Mouse (Mus musculus) testis, adult 2 months (tissue): ENCODE measurements around the gene Il4i1. TPM values are rescaled to one million over a fixed set of nuclear protein-coding genes. Genes with fewer than 3 reads are reported as not detected.

Experiments used
- H3K27ac ChIP-seq: fragments of 200-500 bp; 2 replicates; pipeline ENCODE4 v1.5.1; 2012; ENCODE audit warnings: low read depth, low read length; ENCODE audit not compliant: control insufficient read depth, insufficient read depth
- H3K27me3 ChIP-seq: fragments of 200-500 bp; 2 replicates; pipeline ENCODE4 v1.6.1; 2012; ENCODE audit warnings: mild to moderate bottlenecking, low read length, moderate library complexity; ENCODE audit not compliant: control insufficient read depth, insufficient read depth
- H3K36me3 ChIP-seq: fragments of 200-500 bp; 2 replicates; pipeline ENCODE4 v1.6.1; 2012; ENCODE audit warnings: mild to moderate bottlenecking, low read length; ENCODE audit not compliant: control insufficient read depth, insufficient read depth
- H3K4me1 ChIP-seq: fragments of 200-500 bp; 2 replicates; pipeline ENCODE4 v1.6.1; 2012; ENCODE audit warnings: low read length; ENCODE audit not compliant: control insufficient read depth, insufficient read depth
- H3K4me3 ChIP-seq: fragments of 200-500 bp; 2 replicates; pipeline ENCODE4 v1.5.1; 2012; ENCODE audit warnings: low read depth, mild to moderate bottlenecking, low read length, moderate library complexity, mixed read lengths; ENCODE audit not compliant: control insufficient read depth
- CTCF ChIP-seq: fragments of 200-500 bp; IDR thresholded peaks from 2 replicates; pipeline ENCODE4 v1.5.1; 2012; ENCODE audit warnings: low read depth, mild to moderate bottlenecking, inconsistent platforms, low read length, moderate library complexity; ENCODE audit not compliant: control insufficient read depth, insufficient read depth, insufficient replicate concordance
- POLR2A ChIP-seq: fragments of 200-500 bp; IDR thresholded peaks from 2 replicates; pipeline ENCODE4 v1.6.1; 2012; ENCODE audit warnings: low read depth, mild to moderate bottlenecking, inconsistent platforms, low read length, moderate library complexity; ENCODE audit not compliant: control insufficient read depth
- polyA plus RNA-seq: library from polyadenylated mRNA; depleted of rRNA; stranded (reverse); fragments of >200 nt; gene quantifications from 2 replicates; pipeline ENCODE4 v1.2.3, GENCODE M21; 2012; rRNA removed

Gene Il4i1
- 97.2 and 97.6 TPM in 2 replicates for polyA plus RNA-seq

DNA sequence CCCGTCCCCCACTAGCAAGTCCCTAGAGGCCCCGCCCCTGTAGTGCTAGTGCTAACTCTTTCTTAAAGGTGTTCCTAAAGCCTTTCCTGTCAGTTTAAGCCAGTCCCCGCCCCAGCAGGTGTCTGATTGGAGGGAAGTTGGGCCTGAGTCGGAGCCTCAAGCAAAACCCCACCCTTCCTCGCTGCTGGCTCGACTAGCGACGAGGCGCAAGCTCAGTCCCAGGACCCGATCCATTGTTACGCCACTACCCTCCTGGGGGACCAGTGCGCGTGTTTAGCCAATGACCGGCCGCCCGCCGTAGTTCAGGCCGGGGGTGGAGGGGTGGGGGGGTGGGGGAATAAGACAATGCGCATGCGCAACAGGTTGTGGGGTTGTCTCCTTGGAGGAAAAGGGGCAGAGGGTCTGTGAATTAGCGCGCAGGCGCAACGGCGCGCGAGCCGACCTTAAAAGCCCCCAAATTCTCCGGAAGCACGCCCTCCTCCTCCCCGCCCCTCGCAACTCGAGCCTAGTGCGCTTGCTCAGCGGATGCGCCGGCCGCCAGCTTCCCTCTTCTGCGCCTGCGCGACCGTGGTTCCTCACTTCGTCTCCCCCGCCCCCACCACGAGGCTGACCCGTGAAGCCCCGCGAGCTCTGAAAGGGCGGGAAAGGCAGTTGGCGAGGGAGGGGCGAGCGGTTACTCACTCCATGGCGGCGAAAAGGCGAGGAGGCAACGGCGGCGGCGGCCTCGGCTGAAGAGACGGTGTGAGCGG, at the start of gene Il4i1, which contains the start of gene Nup62:
Il4i1 (plus strand) TSS at position 667 of the 749 bp plus-strand sequence.
Nup62 (plus strand) TSS at position 368 of the 749 bp plus-strand sequence.
- peaks cover 3% of the 10 kb centered on the region; the same call in 1 of the 2 replicates for H3K36me3 ChIP-seq
- H3K27me3 ChIP-seq: no peaks in the 10 kb centered on the region
- peak within 1 kb of the TSS; percentile 100 for H3K27ac ChIP-seq
- TF ChIP-seq CTCF (no peak), POLR2A (peak; percentile 91)
- H3K4me3 ChIP-seq: peak within 1 kb of the TSS; percentile 99
- peaks cover 15% of the 10 kb centered on the region for H3K4me1 ChIP-seq

DNA sequence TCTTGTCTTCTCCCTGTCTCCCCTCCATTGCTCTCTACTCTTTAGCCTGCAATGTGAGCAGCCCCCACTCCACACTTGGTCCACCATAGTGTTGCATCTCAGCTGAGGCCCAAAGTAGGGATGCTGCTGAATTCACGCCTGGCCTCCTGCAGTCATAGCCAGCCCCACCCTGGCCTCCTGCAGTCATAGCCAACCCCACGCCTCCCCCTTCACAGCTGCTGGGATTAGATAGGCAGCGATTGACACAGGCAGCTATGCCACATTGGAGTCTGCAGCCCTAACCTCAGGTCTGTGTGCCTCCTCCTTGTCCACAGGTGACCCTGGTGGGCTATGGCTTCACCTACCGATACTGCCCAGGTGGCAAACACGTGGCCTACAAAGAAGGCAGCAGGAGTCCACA, 48.1 kb upstream of the Il4i1 start:
- peaks cover 9% of the 10 kb centered on the region for H3K4me1 ChIP-seq
- H3K36me3 ChIP-seq: peaks cover 4% of the 10 kb centered on the region; the same call in 1 of the 2 replicates
- TF ChIP-seq CTCF (no peak), POLR2A (no peak)
- no peaks in the 10 kb centered on the region for H3K27me3 ChIP-seq
- no peak overlapping the region for H3K4me3 ChIP-seq
- H3K27ac ChIP-seq: no peak overlapping the region

DNA sequence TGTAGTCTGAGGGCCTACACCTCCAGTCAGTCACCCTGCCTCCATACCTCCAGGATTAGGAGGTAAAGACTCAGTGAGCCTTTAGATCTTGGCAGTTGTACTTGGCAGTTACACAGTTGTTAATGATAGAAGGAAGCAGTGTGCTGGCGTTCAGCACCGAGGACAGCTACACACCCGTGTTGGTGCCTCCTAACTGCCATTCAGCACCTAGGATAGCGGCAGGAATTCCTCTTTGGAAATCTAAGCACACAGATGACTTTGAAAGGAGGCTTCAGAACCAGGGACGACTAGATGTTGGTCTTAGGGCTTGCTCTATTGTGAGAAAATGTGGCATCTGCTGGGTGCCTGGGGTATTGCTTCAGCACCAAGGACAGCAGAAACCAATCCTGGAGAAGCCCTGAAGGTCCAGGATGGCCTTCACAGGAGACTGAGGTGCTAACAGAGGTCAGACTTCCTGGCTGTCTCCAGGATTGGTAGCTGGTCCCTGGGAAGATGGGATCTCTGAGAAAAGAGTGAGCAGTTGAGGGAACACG, 46.1 kb upstream of the Il4i1 start:
- Histone ChIP-seq H3K27me3 (no peaks in the 10 kb centered on the region), H3K4me3 (no peak overlapping the region), H3K4me1 (peaks cover 9% of the 10 kb centered on the region), H3K27ac (peak overlapping the region; percentile 84), H3K36me3 (peaks cover 5% of the 10 kb centered on the region)
- 0 out of 2 replicates have a peak, but pooled peaks have one; percentile 21 for TF ChIP-seq POLR2A
- no peak for TF ChIP-seq CTCF

DNA sequence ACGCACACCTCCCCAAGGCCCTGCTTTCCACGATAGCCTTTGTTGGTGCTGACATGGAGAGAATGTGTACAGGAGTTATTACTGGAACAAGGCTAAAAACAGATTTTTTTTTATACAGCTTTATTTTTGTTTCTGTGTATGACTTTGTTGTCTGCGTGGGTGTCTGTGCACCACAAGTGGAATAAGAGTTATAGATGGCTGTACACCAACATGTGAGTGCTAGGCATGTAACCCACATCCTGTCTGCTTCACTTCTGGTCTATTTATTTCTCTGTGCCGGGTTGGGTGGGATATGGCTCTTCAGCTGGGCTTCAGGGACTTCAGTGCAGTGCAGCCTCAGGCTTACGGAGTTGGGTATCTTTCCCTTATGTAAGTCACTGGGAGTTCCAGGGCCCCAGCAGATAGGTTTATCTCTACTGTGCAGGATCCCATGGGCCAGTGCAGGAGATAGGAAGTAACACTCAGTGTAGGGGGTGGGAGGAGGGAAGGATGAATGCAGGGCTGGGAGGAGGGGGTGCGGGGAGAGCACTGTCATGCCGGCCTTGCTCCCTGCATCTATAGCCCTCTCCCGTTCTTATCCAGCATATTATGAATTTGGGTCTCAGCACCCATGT, 43.5 kb upstream of the Il4i1 start:
- Histone ChIP-seq H3K36me3 (peaks cover 6% of the 10 kb centered on the region), H3K27ac (no peak overlapping the region; the same call in 1 of the 2 replicates), H3K27me3 (no peaks in the 10 kb centered on the region), H3K4me3 (no peak overlapping the region), H3K4me1 (peaks cover 9% of the 10 kb centered on the region)
- TF ChIP-seq CTCF (no peak), POLR2A (no peak)

DNA sequence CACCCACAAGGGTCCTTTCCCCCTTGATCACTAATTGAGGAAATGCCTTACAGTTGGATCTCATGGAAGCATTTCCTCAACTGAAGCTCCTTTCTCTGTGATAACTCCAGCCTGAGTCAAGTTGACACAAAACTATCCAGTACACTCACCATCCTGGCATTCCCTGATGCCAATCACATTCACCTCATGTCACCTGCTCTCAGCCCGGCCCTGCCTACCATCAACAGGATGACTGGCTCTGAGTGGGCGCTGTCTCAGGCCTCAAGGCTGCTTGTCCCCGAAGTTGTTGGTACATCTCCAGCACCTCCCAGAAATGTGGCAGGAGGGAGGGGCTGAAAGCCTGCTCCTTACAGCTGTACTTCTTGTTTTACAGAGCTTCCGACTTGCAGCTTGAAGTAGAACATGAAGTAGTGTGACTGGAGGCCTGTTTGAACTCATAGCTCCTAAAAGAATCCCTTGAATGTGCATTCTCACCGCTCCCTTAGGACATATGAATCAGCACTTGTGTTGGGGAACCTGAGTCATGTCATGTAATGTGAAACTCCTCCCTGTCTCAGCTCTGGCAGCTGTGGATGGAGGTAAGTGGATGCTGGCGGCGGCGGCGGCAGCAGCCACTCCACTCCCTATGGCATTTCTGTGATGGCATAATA, 39.2 kb upstream of the Il4i1 start:
- no peak for TF ChIP-seq POLR2A
- TF ChIP-seq CTCF: no peak
- Histone ChIP-seq H3K4me1 (no peaks in the 10 kb centered on the region), H3K36me3 (peaks cover 2% of the 10 kb centered on the region), H3K4me3 (no peak overlapping the region), H3K27me3 (no peaks in the 10 kb centered on the region), H3K27ac (no peak overlapping the region)

DNA sequence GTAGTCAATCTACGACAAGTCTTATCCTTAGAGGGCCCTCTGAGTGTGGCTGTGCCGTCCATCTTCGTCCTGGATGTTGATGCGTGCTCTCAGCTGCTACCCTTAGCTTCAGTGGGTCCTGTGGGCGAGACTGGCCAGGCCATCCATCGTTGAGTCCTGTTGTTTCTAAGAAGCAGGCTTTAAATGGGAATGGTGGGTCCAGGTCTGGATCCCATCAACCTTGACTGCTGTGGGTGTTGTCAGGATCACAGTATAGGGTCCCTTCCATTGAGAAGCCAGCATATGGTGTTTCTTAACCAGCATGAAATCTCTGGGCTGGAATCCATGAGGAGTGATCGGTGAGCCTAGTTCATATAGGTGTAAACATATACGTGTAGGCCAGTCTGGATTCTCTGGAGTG, 36.1 kb upstream of the Il4i1 start:
- peaks cover under 1% of the 10 kb centered on the region for H3K36me3 ChIP-seq
- TF ChIP-seq CTCF (no peak), POLR2A (no peak)

DNA sequence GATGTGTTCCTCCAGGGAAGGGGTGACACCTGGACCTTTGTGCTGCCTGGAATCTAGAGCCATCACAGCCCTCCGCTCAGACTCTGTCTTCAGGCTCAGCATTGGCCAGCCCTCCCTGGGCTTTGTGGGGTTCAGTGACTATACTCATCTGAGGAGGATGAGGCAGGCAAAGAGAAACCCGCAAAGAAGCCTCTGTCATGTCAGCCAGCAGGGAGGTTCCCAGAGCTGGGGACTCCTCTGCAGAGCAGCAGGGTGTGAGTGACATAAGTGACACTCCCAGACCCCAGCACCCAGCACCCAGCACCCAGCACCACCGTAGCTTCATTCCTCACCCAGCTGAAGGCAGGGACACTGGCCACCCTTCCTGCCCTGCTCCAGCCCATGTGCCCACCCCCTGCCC, 26.7 kb upstream of the Il4i1 start:
- Histone ChIP-seq H3K36me3 (no peaks in the 10 kb centered on the region), H3K27ac (no peak overlapping the region), H3K4me3 (no peak overlapping the region), H3K4me1 (no peaks in the 10 kb centered on the region), H3K27me3 (no peaks in the 10 kb centered on the region)
- no peak for TF ChIP-seq POLR2A
- no peak for TF ChIP-seq CTCF

More for the DNA sequence above, 36.1 kb upstream of the Il4i1 start:
- Histone ChIP-seq H3K27ac (no peak overlapping the region), H3K27me3 (no peaks in the 10 kb centered on the region), H3K4me3 (no peak overlapping the region), H3K4me1 (no peaks in the 10 kb centered on the region)
